Mouse (Mus musculus) ES-E14 (cell line): ENCODE data around the gene St6galnac4.

Source experiments
- CHD2 ChIP-seq: IDR thresholded peaks from 2 replicates; pipeline ENCODE4 v1.6.1; 2014; ENCODE audit warnings: mild to moderate bottlenecking, low read depth, low read length, inconsistent platforms
- MAFK ChIP-seq: IDR thresholded peaks from 2 replicates; pipeline ENCODE4 v1.6.1; 2014; ENCODE audit warnings: mild to moderate bottlenecking, low read depth, low read length, inconsistent platforms; ENCODE audit not compliant: insufficient read depth
- ZC3H11A ChIP-seq: IDR thresholded peaks from 2 replicates; pipeline ENCODE4 v1.6.1; 2012; ENCODE audit warnings: low read depth, mild to moderate bottlenecking, inconsistent platforms, low read length, borderline replicate concordance
- ZNF384 ChIP-seq: IDR thresholded peaks from 2 replicates; pipeline ENCODE4 v1.6.1; 2012; ENCODE audit warnings: low read depth, low read length, inconsistent platforms

GRCm38 (mm10) chr2:32574901-32575585 lies 11.9 kb upstream of the St6galnac4 start:
- TF ChIP-seq MAFK, result no peak
- TF ChIP-seq ZC3H11A, result no peak
- TF ChIP-seq ZNF384, result no peak
- no peak for TF ChIP-seq CHD2
